Mouse (Mus musculus): ENCODE results near the gene Wwc2. TPM values are rescaled to one million over a fixed set of nuclear protein-coding genes. Genes with fewer than 3 reads are reported as not detected.

The Wwc2 gene
- polyA plus RNA-seq, 1 experiment: 6.4 TPM

GRCm38 (mm10) chr8:47905256-47905655 lies 85.5 kb downstream of the Wwc2 start:
- TF ChIP-seq GATA1 (IDR thresholded peaks at IDR 0.05; ENCODE audit: low read length): no peak

GRCm38 (mm10) chr8:47904004-47904403 lies 86.7 kb downstream of the Wwc2 start:
- TF ChIP-seq GATA1 (IDR thresholded peaks at IDR 0.05; ENCODE audit: low read length): no peak

GRCm38 (mm10) chr8:47902704-47903103 lies 88.0 kb downstream of the Wwc2 start:
- TF ChIP-seq GATA1 (IDR thresholded peaks at IDR 0.05; ENCODE audit: low read length): no peak

- no peak for TF ChIP-seq GATA1 (IDR thresholded peaks at IDR 0.05; ENCODE audit: low read length)
Observed at GRCm38 (mm10) chr8:47900361-47900760, 90.4 kb downstream of the Wwc2 start.

- no peak for TF ChIP-seq GATA1 (IDR thresholded peaks at IDR 0.05; ENCODE audit: low read length)
Observed at GRCm38 (mm10) chr8:47899891-47900290, 90.8 kb downstream of the Wwc2 start.

GRCm38 (mm10) chr8:47892419-47892818 lies 98.3 kb downstream of the Wwc2 start:
- no peak for TF ChIP-seq GATA1 (IDR thresholded peaks at IDR 0.05; ENCODE audit: low read length)

- no peak for TF ChIP-seq GATA1 (IDR thresholded peaks at IDR 0.05; ENCODE audit: low read length)
Observed at GRCm38 (mm10) chr8:47891641-47892040, 99.1 kb downstream of the Wwc2 start.

- no peak for TF ChIP-seq GATA1 (IDR thresholded peaks at IDR 0.05; ENCODE audit: low read length)
Observed at GRCm38 (mm10) chr8:47890814-47891210, 99.9 kb downstream of the Wwc2 start.

GRCm38 (mm10) chr8:47889936-47890813 lies 100.5 kb downstream of the Wwc2 start:
- no peak for TF ChIP-seq GATA1 (IDR thresholded peaks at IDR 0.05; ENCODE audit: low read length)

GRCm38 (mm10) chr8:47888841-47889570 lies 101.7 kb downstream of the Wwc2 start:
- TF ChIP-seq GATA1 (IDR thresholded peaks at IDR 0.05; ENCODE audit: low read length): no peak

- no peak for TF ChIP-seq GATA1 (IDR thresholded peaks at IDR 0.05; ENCODE audit: low read length)
Observed at GRCm38 (mm10) chr8:47884306-47884705, 106.4 kb downstream of the Wwc2 start.

- TF ChIP-seq GATA1 (IDR thresholded peaks at IDR 0.05; ENCODE audit: low read length): no peak
Observed at GRCm38 (mm10) chr8:47883739-47884138, 107.0 kb downstream of the Wwc2 start.

GRCm38 (mm10) chr8:47878516-47878915 lies 112.2 kb downstream of the Wwc2 start:
- TF ChIP-seq GATA1 (IDR thresholded peaks at IDR 0.05; ENCODE audit: low read length): no peak

GRCm38 (mm10) chr8:47875865-47876264 lies 114.9 kb downstream of the Wwc2 start:
- no peak for TF ChIP-seq GATA1 (IDR thresholded peaks at IDR 0.05; ENCODE audit: low read length)

GRCm38 (mm10) chr8:47874497-47875178 lies 116.1 kb downstream of the Wwc2 start:
- no peak for TF ChIP-seq GATA1 (IDR thresholded peaks at IDR 0.05; ENCODE audit: low read length)
